Mouse (Mus musculus): ENCODE measurements around the gene Hoxa10.

Gene Hoxa10

DNA sequence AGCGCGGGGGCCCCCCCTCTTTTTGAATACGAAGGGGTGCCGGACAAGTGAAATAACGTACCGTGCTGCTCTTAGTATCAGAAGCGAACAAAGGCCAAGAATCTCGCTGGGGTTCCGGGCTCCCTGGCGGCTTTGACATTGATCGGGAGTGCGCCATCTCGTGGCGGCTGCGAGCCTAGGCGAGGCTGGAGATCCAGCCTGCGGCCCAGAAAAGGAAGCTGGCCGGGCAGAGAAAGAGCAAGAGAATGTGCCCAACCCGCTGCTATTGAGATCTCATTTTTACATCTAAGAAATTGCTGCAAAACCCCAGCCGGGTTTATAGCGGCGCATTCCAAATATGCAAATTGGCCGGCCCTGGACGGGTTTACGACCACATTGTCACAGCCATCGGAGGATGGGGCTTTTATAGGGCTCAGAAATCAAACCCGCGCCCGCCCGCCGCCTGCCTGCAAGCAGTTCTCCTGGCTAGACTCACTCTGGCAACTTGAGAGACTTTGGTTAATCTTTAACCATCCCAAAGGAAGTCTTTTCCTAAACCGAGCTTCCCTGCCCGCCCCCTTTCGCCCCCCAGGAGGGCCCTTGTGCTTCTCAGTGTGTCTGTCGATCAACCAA is at the start of gene Hoxa10:
TSS of gene Hoxa10 (minus strand) at position 466 of the 612 bp plus-strand sequence.
- peak; percentile 85 for DNase-seq (ENCODE audit: low read depth, low spot score)

DNA sequence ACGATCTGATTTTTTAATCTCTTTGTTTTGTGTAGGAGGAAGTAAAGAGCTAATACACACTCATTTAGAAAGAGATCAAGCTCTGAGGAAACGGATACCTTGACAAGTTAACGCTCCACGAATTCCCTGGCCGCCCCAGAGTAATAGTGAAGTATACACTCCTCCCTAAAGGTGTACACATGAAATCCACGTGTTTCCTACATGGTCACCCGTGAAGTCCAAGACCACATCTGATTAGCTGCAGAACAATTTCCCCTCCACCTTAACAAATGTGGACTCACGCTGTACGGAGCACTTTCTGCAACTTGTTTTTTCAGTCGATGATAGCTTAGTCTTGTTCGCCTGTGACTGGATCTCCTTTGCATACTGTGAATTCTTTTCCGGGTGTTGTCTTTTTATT is 49.5 kb upstream of the Hoxa10 start:
- no peak for DNase-seq (ENCODE audit: low read depth, low spot score)

DNA sequence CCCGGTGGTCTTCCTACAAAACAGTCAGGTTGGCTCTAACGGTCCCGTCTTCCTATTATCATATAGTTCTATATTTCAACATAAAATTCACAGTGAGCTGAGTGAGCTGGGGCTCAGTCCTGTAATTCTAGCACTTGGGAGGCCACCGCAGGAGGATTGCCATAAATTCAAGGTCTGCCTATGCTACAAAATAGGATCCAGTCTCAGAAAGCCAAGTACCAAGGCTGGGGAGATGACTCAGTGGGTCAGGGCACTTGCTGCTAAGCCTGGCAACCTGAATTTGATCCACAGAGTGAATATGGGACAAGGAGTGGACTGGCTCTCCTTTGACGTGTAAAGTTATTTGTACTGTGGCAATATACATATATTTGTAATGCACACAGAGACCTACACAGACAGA is 43.2 kb upstream of the Hoxa10 start:
- DNase-seq (ENCODE audit: low read depth, low spot score): no peak

DNA sequence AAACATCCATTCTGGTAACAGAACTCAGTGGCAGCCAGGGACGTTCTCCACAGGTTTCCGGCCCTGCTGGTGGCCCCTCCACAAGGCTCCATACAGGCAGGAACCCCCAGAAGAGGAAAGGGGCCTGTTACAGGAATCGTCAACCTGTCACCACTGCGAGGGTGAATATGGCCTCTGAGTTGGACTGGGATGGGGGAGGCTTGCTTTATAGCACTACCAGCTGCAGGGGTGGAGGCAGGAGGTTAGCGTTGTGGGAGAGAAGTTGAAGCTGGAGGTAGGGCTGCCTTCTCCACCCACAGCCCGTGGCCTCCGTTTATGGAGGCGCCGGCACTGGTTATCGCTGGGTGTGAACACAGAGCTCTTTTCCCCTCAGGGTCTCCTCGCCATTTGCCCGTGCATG is 40.4 kb upstream of the Hoxa10 start:
- no peak for DNase-seq (ENCODE audit: low read depth, low spot score)

DNA sequence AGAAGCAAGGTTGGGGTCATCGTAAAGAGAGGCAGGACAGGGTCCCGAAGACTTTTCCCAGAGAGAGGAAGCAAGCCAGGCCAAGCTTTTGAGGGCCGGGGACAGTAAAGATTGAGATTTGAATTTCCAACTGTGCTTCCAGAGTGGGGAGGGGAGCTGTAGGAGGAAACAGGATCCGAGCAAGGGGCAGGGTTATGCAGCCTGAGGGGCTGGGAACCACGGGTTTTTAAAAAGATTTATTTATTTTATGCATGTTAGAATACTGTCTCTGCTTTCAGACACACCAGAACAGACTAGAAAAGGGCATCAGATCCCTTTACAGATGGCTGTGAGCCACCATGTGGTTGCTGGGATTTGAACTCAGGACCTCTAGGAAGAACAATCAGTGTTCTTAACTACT is 36.3 kb upstream of the Hoxa10 start:
- no peak for DNase-seq (ENCODE audit: low read depth, low spot score)

DNA sequence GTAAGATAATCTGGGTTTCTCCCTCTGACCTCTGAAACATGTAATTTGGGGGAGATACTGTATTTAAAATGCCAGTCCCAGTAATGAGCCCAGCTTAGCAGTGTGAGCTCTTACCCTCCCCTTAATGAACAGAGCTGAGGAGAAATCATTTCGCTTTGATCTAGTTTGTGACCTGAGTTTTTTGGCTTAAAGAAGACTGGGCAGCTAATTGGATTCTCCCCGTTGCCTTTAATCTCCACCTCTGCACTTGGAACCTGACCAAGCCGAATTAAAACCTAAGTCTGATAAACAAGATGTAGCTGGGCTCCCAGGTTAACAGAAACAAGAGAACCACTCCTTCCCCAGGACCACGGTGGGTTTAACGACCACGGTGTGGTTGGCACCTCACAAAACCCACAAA is 35.7 kb upstream of the Hoxa10 start:
- no peak for DNase-seq (ENCODE audit: low read depth, low spot score)

DNA sequence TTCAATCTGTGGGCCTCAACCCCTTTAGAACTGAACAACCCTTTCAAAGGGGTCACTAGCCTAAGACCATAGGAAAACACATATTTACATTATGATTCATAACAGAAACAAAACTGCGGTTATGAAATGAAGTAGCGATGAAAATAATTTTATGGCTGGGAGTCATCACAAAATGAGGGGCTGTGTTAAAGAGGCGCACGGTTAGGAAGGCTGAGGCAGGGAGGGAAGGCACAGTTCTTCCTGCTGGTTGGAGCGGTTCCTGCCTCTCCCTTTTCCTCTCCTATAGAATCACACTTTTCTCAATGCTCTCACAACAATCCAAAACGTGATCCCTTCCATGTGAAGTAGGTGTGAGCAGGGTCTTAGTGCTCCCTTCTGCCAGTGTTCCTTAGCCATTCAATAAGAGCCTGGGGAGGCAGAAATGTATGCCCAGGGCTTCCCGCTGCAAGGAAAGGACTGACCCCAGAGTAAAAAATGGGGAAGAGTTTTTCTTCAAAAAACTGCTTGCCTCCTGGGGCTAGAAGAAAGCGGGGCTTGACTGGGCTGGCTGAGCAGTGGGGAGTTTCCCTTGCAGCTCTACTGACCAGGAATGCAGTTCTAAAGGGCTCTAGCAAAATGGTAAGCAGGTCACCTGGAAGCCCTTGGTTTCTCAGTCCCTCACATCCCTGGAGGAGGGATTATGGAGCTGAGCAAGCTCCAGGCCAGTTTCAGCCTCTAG is 35.1 kb upstream of the Hoxa10 start:
- DNase-seq (ENCODE audit: low read depth, low spot score): no peak

DNA sequence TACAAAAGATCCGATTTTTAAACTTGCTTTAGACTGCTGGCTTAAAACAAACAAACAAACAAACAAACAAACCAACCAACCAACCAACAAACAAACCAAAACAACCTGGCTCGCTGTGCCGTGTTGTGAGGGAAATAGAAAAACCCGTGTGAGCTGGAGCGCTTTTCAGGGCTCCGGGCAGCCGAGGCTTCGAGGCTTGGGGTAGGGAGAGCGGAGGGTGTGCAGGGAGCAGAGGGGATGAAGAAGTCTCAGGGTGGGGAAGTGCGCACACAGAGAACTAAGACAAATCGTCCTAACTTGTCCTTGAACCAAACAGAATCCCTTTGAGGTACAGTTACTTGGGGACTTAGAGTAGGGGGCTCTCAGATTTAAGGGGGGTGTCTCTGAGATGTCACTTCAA is 33.9 kb upstream of the Hoxa10 start:
- DNase-seq (ENCODE audit: low read depth, low spot score): no peak

DNA sequence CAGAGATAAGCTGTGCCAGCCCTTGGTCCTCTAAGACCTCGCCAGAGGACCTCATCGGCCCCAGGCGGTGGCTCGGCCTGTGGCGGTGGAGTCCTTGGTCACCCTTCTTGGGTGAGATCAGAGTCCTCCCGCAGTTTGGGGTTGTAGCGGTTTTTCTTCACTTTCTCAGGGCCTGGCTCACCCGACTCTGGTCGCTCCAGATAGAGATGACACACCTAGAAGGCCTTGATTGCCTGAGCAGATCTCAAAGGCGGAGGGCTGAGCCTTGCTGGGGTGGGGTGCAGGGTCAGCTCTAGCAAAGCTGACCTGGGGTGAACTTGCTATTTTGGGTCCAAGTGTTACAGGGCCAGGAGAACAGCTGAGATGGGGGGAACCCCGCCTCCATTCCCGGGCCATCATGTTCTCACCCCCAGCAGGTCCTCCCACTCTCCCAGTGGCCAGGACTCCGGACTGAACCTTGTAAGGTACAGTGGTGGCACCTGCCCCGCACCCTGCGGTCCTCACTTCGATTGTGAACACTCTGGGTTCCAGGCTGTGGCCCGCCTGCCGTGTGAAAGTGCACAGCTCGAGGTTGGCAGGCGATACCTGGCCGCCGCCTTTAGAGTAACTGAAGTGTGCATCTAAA is 33.1 kb upstream of the Hoxa10 start:
- no peak for DNase-seq (ENCODE audit: low read depth, low spot score)

DNA sequence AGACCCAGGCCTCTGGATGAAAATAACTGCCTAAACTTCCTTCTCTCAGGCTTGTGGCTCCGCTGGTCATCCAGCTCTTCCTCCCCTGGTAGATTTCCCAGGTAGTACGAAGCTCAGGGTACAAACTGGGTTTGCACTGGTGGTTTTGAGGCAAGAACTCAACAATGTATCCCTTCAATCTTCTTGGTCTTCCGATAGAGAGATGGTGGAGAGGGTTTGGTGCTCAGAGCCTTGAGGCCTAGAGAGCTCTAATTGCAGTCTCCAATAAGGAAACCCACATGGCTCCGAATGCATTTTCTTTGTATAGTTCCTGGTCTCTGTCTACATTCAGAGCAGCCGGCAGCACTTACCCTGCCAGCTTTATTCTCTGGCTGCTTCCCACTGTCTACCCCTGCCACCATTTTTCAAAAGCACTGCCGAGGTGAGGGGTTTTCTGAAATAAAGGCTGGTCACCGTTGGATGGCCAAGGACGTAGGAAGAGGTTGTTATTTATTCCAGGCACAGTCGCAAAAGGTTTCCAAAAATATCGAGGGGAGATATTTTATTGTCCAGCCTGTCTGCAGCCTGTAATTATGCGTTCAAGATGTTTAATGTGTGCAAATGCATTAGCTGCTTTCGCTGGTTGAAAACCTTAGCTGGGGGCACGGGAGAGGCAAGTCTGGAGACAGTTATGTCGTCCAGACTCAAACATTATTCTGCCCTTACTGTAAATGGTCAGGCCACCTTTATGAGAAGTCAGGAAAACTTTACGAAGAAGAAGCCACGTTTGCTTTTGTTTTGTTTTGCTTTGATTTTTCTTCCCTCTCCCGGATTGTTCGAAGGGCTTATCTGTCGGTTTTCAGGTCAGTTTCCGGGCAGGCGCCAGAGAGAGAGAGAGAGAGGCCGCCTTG is 32.4 kb upstream of the Hoxa10 start:
- DNase-seq (ENCODE audit: low read depth, low spot score): no peak

DNA sequence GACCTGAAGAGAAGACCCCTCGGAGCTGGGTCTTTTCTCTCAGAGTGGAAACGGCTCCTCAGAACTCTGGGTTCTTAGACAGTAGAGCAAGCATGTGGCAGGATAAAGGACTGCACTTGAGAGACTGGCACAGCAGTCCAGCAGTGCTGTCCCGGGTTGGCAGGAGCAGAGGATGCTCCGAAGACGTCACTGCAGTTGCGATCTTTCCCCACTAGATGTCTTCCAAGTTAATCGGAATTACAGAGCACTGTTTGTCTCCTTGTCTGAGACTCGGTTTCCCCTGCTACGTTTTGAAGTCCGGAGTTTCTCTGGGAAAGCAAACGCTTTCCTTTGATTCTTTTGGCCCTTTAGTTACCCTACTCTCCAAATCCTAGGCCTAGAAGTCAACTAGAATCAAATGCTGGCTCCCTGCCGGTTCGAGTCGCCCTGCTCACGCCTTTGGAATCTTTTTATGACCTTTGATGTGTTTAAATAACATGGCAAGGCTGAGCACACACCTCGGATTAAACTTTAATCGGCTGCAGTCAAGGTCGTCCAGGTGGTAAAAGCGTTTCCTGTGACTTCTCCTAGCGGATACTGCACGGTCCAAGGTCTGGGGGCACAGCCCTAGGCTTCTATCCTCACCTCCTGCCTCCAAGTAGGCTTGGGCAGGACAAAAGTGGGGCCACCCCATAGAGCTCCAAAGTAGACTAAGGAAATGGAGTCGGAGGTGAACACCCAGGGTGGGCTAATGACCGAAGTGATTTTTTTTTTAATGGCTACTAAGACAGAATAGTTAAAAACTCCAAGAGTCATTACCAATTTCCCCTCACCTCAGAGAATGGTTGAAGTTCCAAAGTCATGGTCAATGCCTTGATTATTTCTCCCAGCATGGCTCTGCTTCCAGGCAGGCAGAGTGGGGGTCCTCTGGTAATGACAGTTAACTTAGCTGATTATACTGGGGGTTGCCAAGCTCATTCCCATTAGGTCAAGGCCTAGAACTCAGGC is 30.1 kb upstream of the Hoxa10 start:
- DNase-seq (ENCODE audit: low read depth, low spot score): peak; percentile 69

DNA sequence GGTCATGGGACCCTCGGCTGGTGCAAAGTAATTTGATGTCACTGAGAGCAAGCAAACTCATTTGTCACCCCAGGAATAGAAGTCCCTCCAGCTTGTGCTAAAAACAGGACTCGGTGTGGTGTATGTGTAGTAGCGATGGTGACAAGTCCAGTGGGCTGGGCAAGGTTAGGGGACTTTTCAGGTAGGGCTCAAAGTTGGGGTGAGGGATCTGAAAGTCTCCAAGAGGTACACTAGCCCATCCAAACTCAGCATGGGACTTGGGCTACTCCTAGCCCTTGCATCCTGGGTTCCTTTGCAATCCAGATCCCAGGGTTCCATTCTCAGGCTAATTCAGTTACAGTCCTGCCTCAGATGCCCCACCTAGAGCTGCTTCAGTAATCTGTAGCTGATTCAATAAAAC is 28.1 kb upstream of the Hoxa10 start:
- no peak for DNase-seq (ENCODE audit: low read depth, low spot score)

DNA sequence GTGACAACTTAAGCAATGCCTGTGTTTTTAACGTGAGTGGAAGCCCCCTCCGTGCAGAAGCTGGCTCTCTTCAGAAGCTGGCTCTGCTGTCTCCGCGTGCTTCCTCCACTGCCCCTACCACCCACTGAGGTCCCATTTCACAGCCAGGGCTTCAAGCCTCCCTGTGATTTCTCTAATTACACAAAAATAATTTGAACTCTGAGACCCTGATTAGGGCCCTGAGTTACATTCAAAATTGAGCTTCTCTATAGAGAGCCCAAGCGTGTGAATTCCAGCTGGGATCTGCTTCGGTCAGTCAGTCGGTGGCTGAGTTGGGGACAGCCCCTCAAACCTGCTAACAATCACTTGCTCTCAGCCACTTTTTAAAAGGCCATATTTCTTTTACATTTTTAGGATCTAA is 27.7 kb upstream of the Hoxa10 start:
- no peak for DNase-seq (ENCODE audit: low read depth, low spot score)

DNA sequence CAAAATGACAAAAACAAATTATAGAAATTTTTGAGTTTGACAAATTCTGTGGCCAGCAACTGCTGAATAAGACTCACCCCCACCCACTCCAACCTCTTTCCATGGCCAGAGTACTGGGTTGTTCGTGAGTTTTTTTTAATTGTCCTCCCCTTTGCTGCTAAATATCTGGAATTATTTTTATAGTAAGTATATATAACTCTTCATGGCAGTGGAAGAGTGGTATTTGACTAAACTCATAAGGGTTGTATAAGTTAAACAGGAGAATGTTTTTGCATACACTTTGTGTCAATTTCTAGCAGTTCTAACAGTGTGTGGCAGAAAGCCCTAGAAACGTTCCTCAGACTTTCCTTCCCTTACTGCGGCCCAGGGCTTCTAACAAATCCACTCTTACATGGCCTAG is 27.0 kb upstream of the Hoxa10 start:
- no peak for DNase-seq (ENCODE audit: low read depth, low spot score)

DNA sequence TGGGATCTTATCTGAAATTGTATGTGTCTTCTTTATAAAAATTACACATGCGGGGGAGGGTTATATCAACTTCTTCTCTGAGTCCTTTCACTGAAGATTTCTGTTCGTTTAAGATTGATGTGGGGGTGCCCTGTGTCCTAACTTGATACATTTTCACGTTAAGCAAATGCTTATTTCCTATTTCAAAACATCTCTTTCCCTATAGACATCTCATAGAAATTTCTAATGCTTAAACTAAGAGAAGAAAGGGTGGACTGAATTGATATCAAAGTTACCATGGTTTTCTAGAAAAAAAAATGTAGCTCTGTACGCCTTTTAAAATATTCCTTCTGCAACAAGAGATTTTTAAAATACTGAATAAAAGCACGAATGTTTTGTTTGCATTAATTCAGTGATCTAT is 26.6 kb upstream of the Hoxa10 start:
- DNase-seq (ENCODE audit: low read depth, low spot score): no peak

DNA sequence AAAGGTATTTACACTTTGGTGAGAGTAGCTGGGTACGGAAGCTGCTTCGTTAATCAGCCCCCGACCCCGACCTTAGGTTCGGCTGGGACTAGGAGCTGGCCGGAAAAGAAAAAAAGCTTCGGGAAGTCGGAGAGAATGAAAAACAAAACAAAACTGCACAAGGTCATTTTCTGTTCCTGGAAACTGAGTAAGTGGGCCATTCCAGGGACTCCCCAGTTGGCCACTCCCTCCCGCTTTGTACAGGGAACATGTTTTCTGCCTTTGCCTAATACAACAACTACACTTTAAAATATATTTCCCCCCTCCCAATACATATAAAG is 26.0 kb upstream of the Hoxa10 start:
- DNase-seq (ENCODE audit: low read depth, low spot score): no peak

DNA sequence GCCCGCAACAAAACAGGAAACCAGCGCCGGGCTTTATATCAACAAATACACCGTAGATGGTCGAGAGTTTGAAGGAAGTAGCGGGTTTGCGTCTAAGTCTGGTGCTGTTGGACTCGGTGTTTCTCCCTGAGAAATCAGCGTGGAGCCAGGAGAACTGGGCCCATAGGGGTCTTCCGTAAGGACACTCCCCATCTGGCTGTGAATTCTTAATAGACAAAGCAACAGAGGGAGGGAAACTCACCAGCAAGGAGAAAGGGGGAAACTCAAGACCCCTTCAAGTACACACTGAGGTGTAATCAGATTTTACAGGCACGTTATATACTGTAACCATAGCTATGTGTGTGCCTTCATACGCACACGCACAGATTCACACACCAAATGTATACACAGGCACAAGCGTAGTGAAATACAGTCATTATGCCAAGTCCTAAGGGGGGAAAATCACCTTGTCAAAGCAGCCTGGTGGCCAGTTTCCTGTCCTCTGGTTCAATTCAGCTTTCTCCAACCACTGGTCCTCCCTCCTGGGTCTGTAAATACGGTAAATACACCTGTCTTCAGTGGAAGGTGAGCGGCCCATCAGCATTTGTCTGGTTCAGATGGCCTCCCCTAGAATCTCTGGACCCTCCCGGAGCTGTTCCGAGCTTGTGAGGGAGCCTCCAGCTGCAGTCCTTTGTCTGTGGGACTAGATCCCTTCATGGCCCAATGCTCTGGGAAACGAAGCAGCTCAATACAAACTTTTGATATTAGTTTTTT is 25.4 kb upstream of the Hoxa10 start:
- DNase-seq (ENCODE audit: low read depth, low spot score): no peak

DNA sequence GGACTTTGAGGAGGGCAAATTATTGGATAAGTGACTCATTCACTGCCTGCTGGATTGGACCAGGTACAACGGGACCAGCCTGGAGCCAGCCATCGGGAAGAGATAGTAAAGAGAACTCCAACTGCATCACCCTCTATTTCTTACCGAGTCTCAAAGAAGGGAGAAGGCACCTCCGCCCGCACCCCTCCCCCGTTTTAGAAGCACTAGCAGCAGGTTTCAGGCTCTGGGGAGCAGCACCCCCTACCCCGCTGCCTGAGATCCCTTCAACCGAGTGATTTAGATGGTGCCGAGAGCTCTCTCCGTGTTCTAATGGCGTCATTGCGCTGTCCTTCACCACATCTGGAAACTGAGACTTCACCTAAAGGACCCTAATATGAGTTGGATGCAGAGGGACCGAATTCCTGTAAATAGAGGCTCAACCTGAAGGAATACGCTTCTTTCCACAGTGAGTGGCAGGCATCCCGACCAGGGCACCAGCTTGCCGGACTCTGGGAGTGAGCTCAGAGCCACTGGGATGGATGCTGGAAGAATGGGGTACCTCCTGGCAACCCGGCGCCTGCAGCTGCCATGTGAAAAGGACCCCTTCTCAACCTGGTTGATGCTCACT is 24.8 kb upstream of the Hoxa10 start:
- DNase-seq (ENCODE audit: low read depth, low spot score): no peak

DNA sequence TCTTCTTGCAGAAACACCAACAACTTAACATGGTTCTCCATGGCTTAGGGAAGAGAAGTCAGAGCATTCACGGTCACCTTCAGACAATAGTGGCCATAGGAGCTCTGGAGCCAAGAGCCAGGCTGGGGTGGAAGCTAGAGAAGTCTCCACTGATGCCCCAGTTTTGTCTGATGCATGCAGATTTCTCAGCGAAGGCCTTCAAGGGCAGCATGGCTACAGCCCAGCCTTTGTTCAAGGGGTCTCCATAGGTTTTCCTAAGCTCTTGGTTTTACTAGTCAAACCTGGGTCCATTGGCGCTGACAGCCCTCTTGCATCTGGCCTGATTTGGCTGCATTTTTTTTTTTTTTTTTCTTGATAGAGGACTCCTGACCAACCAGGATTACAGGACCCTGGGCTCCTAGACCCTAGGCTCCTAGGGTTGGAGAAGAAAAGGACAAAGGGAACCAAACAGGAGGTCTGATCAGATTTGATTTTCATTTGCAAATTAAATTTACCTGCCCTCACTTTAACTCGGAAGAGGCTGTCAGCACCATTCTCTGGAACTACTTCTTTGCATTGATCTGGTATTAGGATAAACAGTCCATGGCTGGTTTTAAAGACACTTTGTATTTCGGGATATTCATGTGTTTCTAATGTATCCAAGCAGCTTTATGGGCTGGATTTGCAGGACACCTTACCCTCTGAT is 23.6 kb upstream of the Hoxa10 start:
- DNase-seq (ENCODE audit: low read depth, low spot score): no peak

DNA sequence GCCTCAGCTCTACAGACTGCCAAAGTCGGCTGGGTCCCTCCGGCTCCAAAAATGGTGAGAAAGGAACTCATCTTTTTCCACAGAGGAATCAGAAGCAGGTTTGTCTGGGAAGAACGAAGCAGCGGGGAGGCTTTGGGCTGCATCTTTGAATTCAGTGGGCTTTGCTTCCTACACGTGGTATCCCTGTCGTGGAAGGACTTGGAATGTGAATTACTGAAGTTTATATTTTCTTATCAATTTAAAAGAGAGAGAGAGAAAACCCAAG is 22.6 kb upstream of the Hoxa10 start:
- DNase-seq (ENCODE audit: low read depth, low spot score): no peak

All from R1 (cell line).